Mouse (Mus musculus): ENCODE data around the gene Sufu. TPM values are rescaled to one million over a fixed set of nuclear protein-coding genes. Genes with fewer than 3 reads are reported as not detected.

The Sufu gene
- polyA plus RNA-seq, 1 experiment from 2014 or later: 7.6 TPM

- no peak overlapping the region for H3K27ac ChIP-seq
- no peak overlapping the region for H3K4me3 ChIP-seq (ENCODE audit: inconsistent target)
- no peaks in the 10 kb centered on the region for H3K36me3 ChIP-seq (ENCODE audit: inconsistent target)
- peaks cover 1% of the 10 kb centered on the region for H3K79me2 ChIP-seq (ENCODE audit: inconsistent target)
- WGBS (ENCODE audit: missing documents): 80% methylated on average over 2 of the region's 2 CpGs
These were observed 100.5 kb downstream of the Sufu start for GRCm38 (mm10) chr19:46497230-46497629.

GRCm38 (mm10) chr19:46499539-46499835, 102.8 kb downstream of the Sufu start:
- 15% methylated on average over 3 of the region's 3 CpGs for WGBS (ENCODE audit: missing documents)
- H3K27ac ChIP-seq: peak overlapping the region; percentile 47
- H3K36me3 ChIP-seq (ENCODE audit: inconsistent target): no peaks in the 10 kb centered on the region
- H3K4me3 ChIP-seq (ENCODE audit: inconsistent target): no peak overlapping the region
- H3K79me2 ChIP-seq (ENCODE audit: inconsistent target): peaks cover 20% of the 10 kb centered on the region

GRCm38 (mm10) chr19:46499836-46500580, 103.3 kb downstream of the Sufu start:
- WGBS (ENCODE audit: missing documents): 2% methylated on average over 33 of the region's 52 CpGs

GRCm38 (mm10) chr19:46500581-46501341, 104.1 kb downstream of the Sufu start:
- Histone ChIP-seq H3K36me3 (ENCODE audit: inconsistent target) (no peaks in the 10 kb centered on the region), H3K27ac (peak overlapping the region; percentile 89), H3K79me2 (ENCODE audit: inconsistent target) (peaks cover 33% of the 10 kb centered on the region), H3K4me3 (ENCODE audit: inconsistent target) (peak overlapping the region; percentile 58)
- under 1% methylated on average over 34 of the region's 50 CpGs for WGBS (ENCODE audit: missing documents)

More at GRCm38 (mm10) chr19:46499836-46500580, 103.3 kb downstream of the Sufu start:
- Histone ChIP-seq H3K4me3 (ENCODE audit: inconsistent target) (peak overlapping the region; percentile 58), H3K36me3 (ENCODE audit: inconsistent target) (no peaks in the 10 kb centered on the region), H3K27ac (peak overlapping the region; percentile 89), H3K79me2 (ENCODE audit: inconsistent target) (peaks cover 25% of the 10 kb centered on the region)

- WGBS (ENCODE audit: missing documents): under 1% methylated on average over 42 of the region's 64 CpGs
- Histone ChIP-seq H3K4me3 (ENCODE audit: inconsistent target) (peak within 1 kb of the TSS; percentile 92), H3K27ac (peak within 1 kb of the TSS; percentile 99), H3K36me3 (ENCODE audit: inconsistent target) (no peaks in the 10 kb centered on the region), H3K79me2 (ENCODE audit: inconsistent target) (peaks cover 41% of the 10 kb centered on the region)
These were observed 104.8 kb downstream of the Sufu start, which contains the start of gene Trim8 for GRCm38 (mm10) chr19:46501401-46502068. Gene Trim8 (plus strand): TSS chr19:46501702.

GRCm38 (mm10) chr19:46502069-46502455, 105.4 kb downstream of the Sufu start:
- Histone ChIP-seq H3K27ac (peak overlapping the region; percentile 99), H3K4me3 (ENCODE audit: inconsistent target) (peak overlapping the region; percentile 92), H3K36me3 (ENCODE audit: inconsistent target) (no peaks in the 10 kb centered on the region), H3K79me2 (ENCODE audit: inconsistent target) (peaks cover 46% of the 10 kb centered on the region)
- WGBS (ENCODE audit: missing documents): under 1% methylated on average over 34 of the region's 46 CpGs

GRCm38 (mm10) chr19:46502471-46503166, 105.9 kb downstream of the Sufu start:
- Histone ChIP-seq H3K4me3 (ENCODE audit: inconsistent target) (peak overlapping the region; percentile 92), H3K36me3 (ENCODE audit: inconsistent target) (0 out of 2 replicates have a peak, but pooled peaks cover 5% of the 10 kb centered on the region), H3K27ac (peak overlapping the region; percentile 99), H3K79me2 (ENCODE audit: inconsistent target) (peaks cover 51% of the 10 kb centered on the region)
- WGBS (ENCODE audit: missing documents): under 1% methylated on average over 52 of the region's 53 CpGs

GRCm38 (mm10) chr19:46503351-46504084, 106.8 kb downstream of the Sufu start:
- under 1% methylated on average over 20 of the region's 21 CpGs for WGBS (ENCODE audit: missing documents)
- H3K4me3 ChIP-seq (ENCODE audit: inconsistent target): peak overlapping the region; percentile 92
- H3K27ac ChIP-seq: peak overlapping the region; percentile 99
- peaks cover 5% of the 10 kb centered on the region; the same call in 1 of the 2 replicates for H3K36me3 ChIP-seq (ENCODE audit: inconsistent target)
- H3K79me2 ChIP-seq (ENCODE audit: inconsistent target): peaks cover 60% of the 10 kb centered on the region

- WGBS (ENCODE audit: missing documents): 4% methylated on average over 4 of the region's 4 CpGs
- H3K27ac ChIP-seq: peak overlapping the region; percentile 99
These were observed 107.4 kb downstream of the Sufu start for GRCm38 (mm10) chr19:46504085-46504552.

GRCm38 (mm10) chr19:46504822-46505417, 108.2 kb downstream of the Sufu start:
- Histone ChIP-seq H3K79me2 (ENCODE audit: inconsistent target) (peaks cover 74% of the 10 kb centered on the region), H3K36me3 (ENCODE audit: inconsistent target) (peaks cover 5% of the 10 kb centered on the region; the same call in 1 of the 2 replicates), H3K4me3 (ENCODE audit: inconsistent target) (peak overlapping the region; percentile 92), H3K27ac (peak overlapping the region; percentile 99)
- WGBS (ENCODE audit: missing documents): 26% methylated on average over 9 of the region's 9 CpGs

More at GRCm38 (mm10) chr19:46504085-46504552, 107.4 kb downstream of the Sufu start:
- peaks cover 5% of the 10 kb centered on the region; the same call in 1 of the 2 replicates for H3K36me3 ChIP-seq (ENCODE audit: inconsistent target)
- peaks cover 66% of the 10 kb centered on the region for H3K79me2 ChIP-seq (ENCODE audit: inconsistent target)
- peak overlapping the region; percentile 92 for H3K4me3 ChIP-seq (ENCODE audit: inconsistent target)

GRCm38 (mm10) chr19:46505646-46506371, 109.1 kb downstream of the Sufu start:
- H3K36me3 ChIP-seq (ENCODE audit: inconsistent target): peaks cover 5% of the 10 kb centered on the region; the same call in 1 of the 2 replicates
- H3K27ac ChIP-seq: peak overlapping the region; percentile 99
- peaks cover 83% of the 10 kb centered on the region for H3K79me2 ChIP-seq (ENCODE audit: inconsistent target)
- peak overlapping the region; percentile 92 for H3K4me3 ChIP-seq (ENCODE audit: inconsistent target)
- 41% methylated on average over 8 of the region's 8 CpGs for WGBS (ENCODE audit: missing documents)

- 0% methylated on average over 1 of the region's 3 CpGs for WGBS (ENCODE audit: missing documents)
- Histone ChIP-seq H3K36me3 (ENCODE audit: inconsistent target) (peaks cover 5% of the 10 kb centered on the region; the same call in 1 of the 2 replicates), H3K4me3 (ENCODE audit: inconsistent target) (peak overlapping the region; percentile 92), H3K27ac (peak overlapping the region; percentile 99), H3K79me2 (ENCODE audit: inconsistent target) (peaks cover 84% of the 10 kb centered on the region)
These were observed 109.6 kb downstream of the Sufu start for GRCm38 (mm10) chr19:46506372-46506717.
